Mouse (Mus musculus) liver, embryonic 11.5 days (tissue): ENCODE measurements around the gene Med13. TPM values are rescaled to one million over a fixed set of nuclear protein-coding genes. Genes with fewer than 3 reads are reported as not detected.

Experiments
- ATAC-seq: fragments of 200-750 bp; cut with Nextera tagmentation; replicated peaks from 2 replicates; pipeline ENCODE4 v1.8.0; 2017; ENCODE audit warnings: moderate number of reproducible peaks, mild to moderate bottlenecking, moderate TSS enrichment, moderate library complexity; ENCODE audit not compliant: low FRiP score
- DNase-seq: peaks from one replicate; pipeline ENCODE4 v3.0.0-alpha.2; 2017; ENCODE audit warnings: low spot score
- H3K27ac ChIP-seq: fragments of 300-500 bp; sonication (generic); 2 replicates; pipeline ENCODE4 v1.5.1; 2014; ENCODE audit warnings: mild to moderate bottlenecking, low read depth, low read length, control low read depth
- H3K27me3 ChIP-seq: fragments of 300-500 bp; sonication (generic); replicated peaks from 2 replicates; pipeline ENCODE4 v1.6.1; 2014; ENCODE audit warnings: low read length, mixed read lengths; ENCODE audit not compliant: control insufficient read depth, insufficient read depth
- H3K36me3 ChIP-seq: fragments of 300-500 bp; sonication (generic); 2 replicates; pipeline ENCODE4 v1.6.1; 2014; ENCODE audit warnings: mild to moderate bottlenecking, low read length, moderate library complexity, mixed read lengths; ENCODE audit not compliant: control insufficient read depth, insufficient read depth
- H3K4me1 ChIP-seq: fragments of 300-500 bp; sonication (generic); replicated peaks from 2 replicates; pipeline ENCODE4 v1.6.1; 2014; ENCODE audit warnings: low read length, mixed read lengths; ENCODE audit not compliant: control insufficient read depth, insufficient read depth
- H3K4me2 ChIP-seq: fragments of 300-500 bp; sonication (generic); 2 replicates; pipeline ENCODE4 v1.6.1; 2014; ENCODE audit warnings: mild to moderate bottlenecking, control low read depth, moderate library complexity
- H3K4me3 ChIP-seq: fragments of 300-500 bp; sonication (generic); 2 replicates; pipeline ENCODE4 v1.5.1; 2014; ENCODE audit warnings: low read depth, low read length, control low read depth
- H3K9ac ChIP-seq: fragments of 300-500 bp; sonication (generic); 2 replicates; pipeline ENCODE4 v1.6.1; 2014; ENCODE audit warnings: low read depth, low read length, control low read depth
- H3K9me3 ChIP-seq: fragments of 300-500 bp; sonication (generic); 2 replicates; pipeline ENCODE4 v1.6.1; 2016; ENCODE audit warnings: low read length, inconsistent platforms, mixed read lengths; ENCODE audit not compliant: control insufficient read depth
- WGBS: fragments of 180-500 bp; shearing (Covaris S2); extraction: QIAGEN DNeasy Blood & Tissue Kit; methylation state at CpG from one replicate; pipeline ENCODE4 v1.1.7; 2014; 5-methylcytosine and 5-hydroxymethylcytosine counted together
- polyA plus RNA-seq: library from polyadenylated mRNA; unstranded; fragments of >200 nt; fragmentation: Nextera tagmentation; extraction: Ambion mirVana; gene quantifications from 2 replicates; pipeline ENCODE4 v1.2.1, GENCODE M21; 2014

Med13 gene
- polyA plus RNA-seq, 1 experiment from 2014 or later, result 8.9 TPM

DNA sequence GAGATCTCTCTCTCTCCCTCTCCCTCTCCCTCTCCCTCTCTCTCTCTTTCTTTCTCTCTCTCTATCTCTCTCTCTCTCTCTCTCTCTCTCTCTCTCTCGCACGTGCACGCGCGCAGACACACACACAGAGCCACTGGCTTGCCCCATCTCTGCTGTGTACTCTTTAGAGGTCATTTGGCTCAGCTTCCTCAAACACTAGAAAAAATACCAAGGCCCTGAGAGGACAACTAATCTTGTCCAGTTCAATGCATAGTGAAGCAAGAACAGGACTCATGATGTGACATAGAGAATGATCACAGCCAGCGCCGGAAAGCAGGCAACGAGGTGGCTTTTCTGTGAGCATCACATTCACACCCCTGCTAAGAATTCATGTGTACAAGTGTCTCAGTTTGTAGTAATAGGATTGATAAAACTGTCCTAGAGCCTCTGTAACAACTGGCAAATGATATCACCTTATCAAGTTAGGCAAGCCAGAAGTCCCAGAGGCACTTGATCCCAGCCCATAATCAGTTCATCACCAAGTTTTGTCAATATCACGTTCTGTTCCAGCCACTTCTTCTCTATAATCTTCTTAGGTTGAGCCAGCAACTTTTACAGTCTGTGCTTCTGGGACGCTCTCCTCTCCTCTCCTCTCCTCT lies 25.2 kb upstream of the Med13 start:
- WGBS, result 70% methylated on average over 10 of the region's 10 CpGs
- Histone ChIP-seq H3K27me3 (no peaks in the 10 kb centered on the region), H3K4me1 (peaks cover 10% of the 10 kb centered on the region), H3K9ac (no peak overlapping the region), H3K4me3 (no peak overlapping the region), H3K27ac (no peak overlapping the region), H3K9me3 (no peaks in the 10 kb centered on the region), H3K4me2 (no peak overlapping the region), H3K36me3 (no peaks in the 10 kb centered on the region)
- ATAC-seq, result peak; percentile 51; the same call in 1 of the 2 replicates
- no peak for DNase-seq

GRCm38 (mm10) chr11:86381478-86382091 lies 24.2 kb upstream of the Med13 start:
- H3K36me3 ChIP-seq, result no peaks in the 10 kb centered on the region
- ATAC-seq (no peak), DNase-seq (no peak)
- H3K4me1 ChIP-seq, result peaks cover 10% of the 10 kb centered on the region
- H3K27me3 ChIP-seq, result no peaks in the 10 kb centered on the region
- 67% methylated on average over 5 of the region's 5 CpGs for WGBS
- H3K4me2 ChIP-seq, result no peak overlapping the region
- H3K27ac ChIP-seq, result no peak overlapping the region
- no peak overlapping the region for H3K9ac ChIP-seq
- H3K4me3 ChIP-seq, result no peak overlapping the region
- no peaks in the 10 kb centered on the region for H3K9me3 ChIP-seq

DNA sequence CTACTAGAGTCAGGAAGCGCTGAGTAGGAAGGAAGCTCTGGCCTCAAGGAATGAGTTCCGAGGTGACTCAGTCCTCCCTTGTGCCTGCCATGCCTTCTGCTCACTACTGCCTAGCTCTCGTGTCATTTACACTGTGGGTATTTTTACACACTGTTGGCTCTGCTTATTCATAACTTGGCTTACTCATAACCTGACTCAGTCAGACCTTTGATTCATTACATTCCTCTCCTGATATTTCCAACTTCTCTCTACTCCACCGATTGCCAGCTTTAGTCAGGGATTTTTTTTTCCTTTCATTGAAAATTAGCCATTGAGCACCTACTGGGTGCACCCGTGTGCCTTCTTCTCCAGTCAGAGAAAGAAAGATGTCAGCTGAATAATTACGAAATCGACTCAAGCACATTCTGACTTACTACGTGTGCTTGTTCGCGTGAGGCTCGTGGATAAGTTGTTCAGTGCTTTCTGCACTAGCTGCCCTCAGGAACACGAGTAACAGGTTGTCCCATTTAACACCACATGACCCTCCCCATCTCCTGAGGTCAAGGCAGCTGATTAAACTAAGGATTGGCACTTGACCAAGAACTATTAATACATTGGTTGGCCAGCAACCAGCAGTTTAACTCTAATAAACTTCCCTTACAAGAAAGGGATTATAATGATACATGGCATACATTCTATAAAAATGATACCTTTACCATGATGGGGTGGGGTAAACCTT lies 23.3 kb upstream of the Med13 start:
- Histone ChIP-seq H3K4me3 (no peak overlapping the region), H3K4me1 (peaks cover 10% of the 10 kb centered on the region), H3K27ac (no peak overlapping the region), H3K4me2 (no peak overlapping the region), H3K27me3 (no peaks in the 10 kb centered on the region), H3K36me3 (no peaks in the 10 kb centered on the region), H3K9ac (no peak overlapping the region), H3K9me3 (no peaks in the 10 kb centered on the region)
- DNase-seq (no peak), ATAC-seq (no peak)
- 78% methylated on average over 12 of the region's 12 CpGs for WGBS

DNA sequence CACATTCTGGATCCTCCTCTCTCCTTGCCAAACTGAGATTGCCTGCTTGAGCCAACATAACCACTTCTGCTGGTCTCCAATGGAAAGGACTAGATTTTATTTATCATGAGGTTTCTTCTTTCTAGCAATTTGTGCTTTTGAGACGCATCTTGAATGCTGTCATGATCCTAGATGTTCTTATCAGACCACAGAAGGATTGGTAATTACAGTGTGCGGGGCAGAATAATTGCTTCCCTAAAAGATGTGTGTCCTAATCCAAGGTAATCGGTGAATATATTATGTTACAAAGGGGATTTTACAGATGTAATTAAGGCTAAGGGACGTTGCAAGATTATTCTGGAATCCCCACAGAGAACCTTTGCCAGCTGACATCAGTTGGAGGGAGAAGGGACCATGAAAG lies 21.6 kb upstream of the Med13 start:
- Histone ChIP-seq H3K27ac (no peak overlapping the region), H3K9ac (no peak overlapping the region), H3K4me1 (peaks cover 10% of the 10 kb centered on the region), H3K4me3 (no peak overlapping the region), H3K4me2 (no peak overlapping the region), H3K36me3 (no peaks in the 10 kb centered on the region), H3K9me3 (no peaks in the 10 kb centered on the region), H3K27me3 (no peaks in the 10 kb centered on the region)
- DNase-seq (no peak), ATAC-seq (no peak)
- WGBS, result 66% methylated on average over 4 of the region's 4 CpGs

GRCm38 (mm10) chr11:86377841-86378240 lies 20.4 kb upstream of the Med13 start:
- Histone ChIP-seq H3K27me3 (no peaks in the 10 kb centered on the region), H3K9me3 (no peaks in the 10 kb centered on the region), H3K4me1 (peaks cover 10% of the 10 kb centered on the region), H3K9ac (no peak overlapping the region), H3K4me3 (no peak overlapping the region), H3K4me2 (no peak overlapping the region), H3K36me3 (no peaks in the 10 kb centered on the region), H3K27ac (no peak overlapping the region)
- ATAC-seq (no peak), DNase-seq (no peak)
- WGBS, result 83% methylated on average over 5 of the region's 5 CpGs

DNA sequence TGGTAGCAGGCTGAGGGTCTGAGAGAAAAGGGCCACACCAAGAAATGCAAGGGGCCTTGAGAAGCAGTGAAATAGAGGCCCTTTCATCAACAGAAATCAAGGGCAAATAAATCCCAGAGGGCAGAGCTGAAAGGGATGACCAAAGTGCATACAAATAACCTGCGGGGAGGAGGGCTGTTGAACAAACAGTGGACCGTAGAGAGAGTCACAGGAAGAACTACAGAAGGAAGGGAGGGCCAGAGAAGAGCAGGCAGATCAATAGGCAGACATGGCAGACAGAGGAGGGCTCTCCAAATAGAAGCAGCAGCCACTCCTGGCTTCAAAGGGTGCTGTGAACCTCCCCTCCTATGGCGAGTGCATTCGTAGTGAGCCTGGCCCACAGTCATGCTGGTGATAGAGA lies 19.3 kb upstream of the Med13 start:
- H3K4me1 ChIP-seq, result peaks cover under 1% of the 10 kb centered on the region; the same call in 1 of the 2 replicates
- DNase-seq (no peak), ATAC-seq (no peak)
- H3K9ac ChIP-seq, result no peak overlapping the region
- no peak overlapping the region for H3K27ac ChIP-seq
- H3K36me3 ChIP-seq, result no peaks in the 10 kb centered on the region
- H3K9me3 ChIP-seq, result no peaks in the 10 kb centered on the region
- no peak overlapping the region for H3K4me3 ChIP-seq
- no peak overlapping the region for H3K4me2 ChIP-seq
- WGBS, result 72% methylated on average over 4 of the region's 4 CpGs
- no peaks in the 10 kb centered on the region for H3K27me3 ChIP-seq

- no peaks in the 10 kb centered on the region for H3K36me3 ChIP-seq
- ATAC-seq (no peak), DNase-seq (no peak)
- WGBS, result 85% methylated on average over 6 of the region's 6 CpGs
- H3K4me2 ChIP-seq, result no peak overlapping the region
- no peaks in the 10 kb centered on the region for H3K9me3 ChIP-seq
- H3K9ac ChIP-seq, result no peak overlapping the region
- no peaks in the 10 kb centered on the region for H3K27me3 ChIP-seq
- no peak overlapping the region for H3K27ac ChIP-seq
- H3K4me3 ChIP-seq, result no peak overlapping the region
- H3K4me1 ChIP-seq, result no peaks in the 10 kb centered on the region
These were observed 17.7 kb upstream of the Med13 start for GRCm38 (mm10) chr11:86375086-86375485.

DNA sequence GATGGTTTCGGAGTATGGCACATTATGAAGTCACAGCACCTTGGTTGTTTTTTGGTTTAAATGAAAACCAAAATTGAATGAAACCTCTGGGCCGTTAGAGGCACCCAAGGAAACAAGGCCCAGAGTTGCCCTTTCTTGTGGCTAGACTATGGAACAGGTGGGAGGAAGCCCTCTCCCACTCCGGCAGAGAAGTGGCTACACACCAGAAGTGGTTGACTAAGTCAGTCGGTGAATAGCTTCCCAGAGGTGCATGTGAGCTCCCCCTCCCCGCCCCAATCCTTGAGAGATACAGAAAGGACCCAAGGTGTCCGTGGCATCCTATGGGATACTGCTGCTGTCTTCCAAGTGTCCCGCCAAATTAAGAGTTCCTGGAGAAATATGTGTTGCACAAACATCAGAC lies 13.9 kb upstream of the Med13 start:
- Histone ChIP-seq H3K9me3 (no peaks in the 10 kb centered on the region), H3K4me2 (no peak overlapping the region), H3K4me3 (no peak overlapping the region), H3K9ac (no peak overlapping the region), H3K36me3 (no peaks in the 10 kb centered on the region), H3K27ac (no peak overlapping the region), H3K4me1 (no peaks in the 10 kb centered on the region), H3K27me3 (no peaks in the 10 kb centered on the region)
- 82% methylated on average over 7 of the region's 7 CpGs for WGBS
- ATAC-seq (no peak), DNase-seq (no peak)

DNA sequence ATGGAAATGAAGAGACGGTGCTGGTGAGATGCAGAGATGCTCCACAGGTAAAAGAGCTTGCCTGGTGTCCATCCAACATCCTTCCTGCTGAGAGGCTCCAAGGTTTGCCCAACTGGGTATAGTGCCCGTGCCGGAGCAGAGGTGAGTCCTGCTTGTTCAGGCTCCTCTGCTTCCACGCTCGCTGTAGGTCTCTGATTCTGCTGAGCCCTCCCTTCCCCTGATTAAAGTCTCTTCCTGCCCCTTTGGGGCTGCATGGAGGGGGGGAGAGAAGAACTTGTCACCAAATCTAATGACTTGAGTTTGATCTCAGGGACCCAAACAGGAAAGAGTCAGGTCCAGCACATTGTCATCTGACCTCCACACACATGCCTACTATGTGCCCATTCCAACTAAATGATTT lies 12.5 kb upstream of the Med13 start:
- DNase-seq (no peak), ATAC-seq (no peak)
- 84% methylated on average over 5 of the region's 5 CpGs for WGBS
- Histone ChIP-seq H3K27me3 (no peaks in the 10 kb centered on the region), H3K36me3 (no peaks in the 10 kb centered on the region), H3K9ac (no peak overlapping the region), H3K27ac (no peak overlapping the region), H3K4me1 (no peaks in the 10 kb centered on the region), H3K4me3 (no peak overlapping the region), H3K4me2 (no peak overlapping the region), H3K9me3 (no peaks in the 10 kb centered on the region)
